Mouse (Mus musculus): Measurements from ENCODE around the gene Gm49711.
"Not testable (repeated sequence)": the region's sequence is repeated elsewhere in the genome, so short reads cannot be mapped to it uniquely, and the experiment has no call there.

Gm49711 gene

GRCm38 (mm10) chr16:92062832-92063231 is 4.7 kb downstream of the Gm49711 start:
- no peak for DNase-seq (ENCODE audit: low read depth, low spot score)

DNA sequence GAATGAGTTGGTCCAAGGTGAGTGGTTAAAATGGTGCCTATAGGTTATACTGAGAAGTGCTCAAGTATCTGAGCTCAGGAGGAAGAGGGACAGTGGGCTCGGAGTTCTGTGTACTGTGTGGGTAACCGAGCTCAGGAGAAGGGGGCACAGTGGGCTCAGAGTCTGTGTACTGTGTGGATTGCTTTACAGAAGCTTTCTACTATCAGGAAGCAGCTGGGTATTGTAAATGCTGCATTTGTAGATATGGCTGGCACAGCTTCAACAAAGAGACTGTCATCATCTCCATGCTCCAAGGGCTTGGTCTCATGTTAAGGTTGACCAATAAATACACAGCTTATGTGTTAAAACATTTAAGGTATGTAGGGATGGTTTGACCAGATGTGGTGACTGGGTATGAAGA is 6.7 kb downstream of the Gm49711 start:
- no peak for DNase-seq (ENCODE audit: low read depth, low spot score)

- DNase-seq (ENCODE audit: low read depth, low spot score), result no peak
Observed at GRCm38 (mm10) chr16:92070338-92070737, 12.2 kb downstream of the Gm49711 start.

GRCm38 (mm10) chr16:92076797-92077196 is 18.7 kb downstream of the Gm49711 start:
- DNase-seq (ENCODE audit: low read depth, low spot score), result no peak

DNA sequence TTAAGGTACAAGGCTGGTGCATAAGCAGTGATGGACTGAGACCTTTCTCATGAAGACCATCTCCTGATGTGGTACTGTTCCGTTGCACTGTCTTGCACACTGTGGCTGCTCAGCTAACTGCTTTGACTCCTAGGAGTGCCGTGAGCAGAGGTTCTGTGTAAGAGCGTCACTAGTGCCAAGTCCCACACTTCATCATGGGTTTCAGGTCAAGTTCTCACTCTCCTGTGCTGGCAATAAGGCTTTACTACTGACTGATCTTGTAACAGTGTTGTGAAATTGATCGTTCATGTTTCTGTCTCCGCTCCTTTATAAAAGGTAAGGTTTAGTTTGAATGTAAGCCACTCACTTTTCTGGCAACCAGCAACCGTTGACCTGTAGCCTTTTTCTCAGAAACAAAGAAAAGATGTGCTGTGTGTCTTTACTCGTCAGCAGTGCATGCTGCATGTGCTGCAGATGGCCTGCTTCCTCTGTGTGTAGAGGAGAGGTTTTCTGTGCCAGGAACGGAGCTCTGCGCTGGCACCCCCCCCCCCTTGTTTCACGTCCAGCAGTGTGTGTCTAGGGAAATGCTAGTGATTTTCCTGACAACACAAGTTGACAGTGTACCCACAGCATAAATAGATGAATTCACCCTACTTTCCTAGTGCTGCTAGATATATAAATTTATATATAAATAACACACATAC is 25.8 kb downstream of the Gm49711 start:
- no peak for DNase-seq (ENCODE audit: low read depth, low spot score)

DNA sequence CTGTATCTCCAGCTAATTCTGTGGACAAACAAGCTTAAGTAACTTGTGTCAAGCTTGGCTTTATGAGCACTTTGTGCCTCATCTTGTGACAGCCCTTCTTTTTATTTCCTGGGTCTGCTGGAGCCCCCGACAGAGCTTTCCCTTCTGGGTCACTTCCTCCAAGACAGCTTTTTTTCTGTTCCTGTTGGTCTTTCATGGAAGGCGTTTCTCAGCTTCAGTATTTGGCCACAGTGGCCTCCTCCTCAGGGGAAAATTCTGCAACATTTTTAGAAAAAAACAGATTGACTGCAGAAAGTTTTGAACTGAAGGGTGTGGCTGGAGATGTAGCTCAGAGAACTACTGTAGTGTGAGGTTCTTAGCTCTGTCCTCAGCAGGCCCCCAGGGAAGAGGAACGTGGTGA is 31.1 kb downstream of the Gm49711 start:
- DNase-seq (ENCODE audit: low read depth, low spot score), result no peak

DNA sequence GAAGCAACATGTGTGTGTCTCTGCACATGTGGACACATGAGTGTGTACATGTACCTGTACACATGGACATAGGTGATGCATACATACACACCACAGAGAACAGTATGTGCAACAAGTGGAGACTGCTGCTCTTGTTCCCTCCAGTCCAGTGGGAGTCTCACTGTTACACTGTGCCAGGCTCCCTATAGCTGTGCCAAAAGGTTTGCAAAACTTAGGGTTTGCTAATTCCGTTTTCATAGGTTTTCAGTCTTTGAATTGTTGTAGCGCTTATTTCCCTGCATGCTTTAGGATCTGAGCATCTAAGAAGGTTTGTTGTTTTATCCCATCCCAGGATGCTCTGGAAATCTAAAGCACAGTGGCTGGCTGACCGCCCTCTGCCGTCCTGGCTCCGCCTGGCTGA is 33.8 kb downstream of the Gm49711 start:
- DNase-seq (ENCODE audit: low read depth, low spot score), result no peak

DNA sequence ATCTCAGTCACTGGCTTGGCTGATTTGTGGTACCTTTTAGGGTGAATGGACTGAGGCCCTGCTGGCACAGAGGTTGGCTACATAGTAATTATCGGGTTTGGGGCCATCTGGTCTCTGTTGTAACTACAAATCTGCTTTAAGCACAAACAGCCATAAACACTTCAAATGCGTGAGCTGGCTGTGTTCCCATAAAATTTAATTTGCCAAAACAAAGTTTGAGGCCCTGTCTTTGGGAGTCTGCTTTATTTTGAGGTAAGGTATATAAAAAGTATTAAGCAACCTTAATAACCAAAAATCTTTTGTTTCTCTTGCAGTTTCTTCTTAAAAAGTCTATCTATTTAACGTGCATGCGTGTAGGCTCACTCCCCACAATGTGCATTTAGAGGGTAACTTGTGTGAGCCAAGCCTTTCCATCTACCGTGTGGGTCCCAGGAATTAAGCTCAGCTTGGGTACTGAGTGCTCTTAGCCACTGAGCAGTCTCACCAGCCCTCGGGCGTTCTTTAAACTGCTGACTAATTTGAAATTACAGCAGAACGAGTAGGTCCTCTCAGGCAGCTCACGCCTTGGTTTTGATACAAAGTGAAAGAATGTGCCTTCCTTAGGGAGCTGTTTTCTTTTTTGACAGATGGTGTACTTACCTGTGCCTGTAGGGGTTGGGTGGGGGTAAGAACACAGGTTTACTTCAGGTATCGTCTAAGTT is 40.4 kb downstream of the Gm49711 start:
- DNase-seq (ENCODE audit: low read depth, low spot score), result no peak

DNA sequence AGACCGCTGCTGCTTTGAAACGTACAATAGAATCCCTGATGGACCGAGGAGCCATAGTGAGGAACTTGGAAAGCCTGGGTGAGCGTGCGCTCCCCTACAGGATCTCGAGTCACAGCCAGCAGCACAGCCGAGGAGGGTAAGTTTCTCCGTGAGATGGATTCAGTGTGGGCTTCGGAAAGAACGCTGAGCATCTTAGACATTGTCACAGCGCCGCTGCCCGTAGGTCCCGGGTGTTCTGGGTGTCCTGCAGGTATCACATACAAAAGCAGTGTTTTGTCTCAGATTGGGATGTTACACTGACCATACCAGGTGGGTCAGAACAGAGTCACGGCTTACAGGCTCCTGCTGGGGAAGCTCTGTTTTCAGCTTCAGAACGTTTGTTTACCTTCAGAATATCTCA is 41.5 kb downstream of the Gm49711 start:
- DNase-seq (ENCODE audit: low read depth, low spot score), result no peak

DNA sequence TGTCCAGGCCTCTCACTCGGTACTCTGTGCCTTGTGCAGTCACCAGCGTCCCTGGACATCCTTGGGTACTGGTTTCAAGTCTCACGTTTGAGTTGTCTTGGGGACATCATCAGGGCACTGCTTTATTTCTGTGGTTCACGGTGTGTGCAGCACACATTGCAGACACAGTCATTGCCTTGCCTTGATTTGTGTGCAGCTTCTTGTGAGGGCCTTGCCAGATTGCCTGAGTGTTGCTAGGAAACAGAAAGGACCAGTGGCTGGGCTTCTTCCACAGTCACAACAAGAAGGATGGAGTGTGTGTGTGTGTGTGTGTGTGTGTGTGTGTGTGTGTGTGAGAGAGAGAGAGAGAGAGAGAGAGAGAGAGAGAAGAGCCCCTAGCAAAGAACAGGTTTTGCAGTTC is 42.0 kb downstream of the Gm49711 start:
- no peak for DNase-seq (ENCODE audit: low read depth, low spot score)

DNA sequence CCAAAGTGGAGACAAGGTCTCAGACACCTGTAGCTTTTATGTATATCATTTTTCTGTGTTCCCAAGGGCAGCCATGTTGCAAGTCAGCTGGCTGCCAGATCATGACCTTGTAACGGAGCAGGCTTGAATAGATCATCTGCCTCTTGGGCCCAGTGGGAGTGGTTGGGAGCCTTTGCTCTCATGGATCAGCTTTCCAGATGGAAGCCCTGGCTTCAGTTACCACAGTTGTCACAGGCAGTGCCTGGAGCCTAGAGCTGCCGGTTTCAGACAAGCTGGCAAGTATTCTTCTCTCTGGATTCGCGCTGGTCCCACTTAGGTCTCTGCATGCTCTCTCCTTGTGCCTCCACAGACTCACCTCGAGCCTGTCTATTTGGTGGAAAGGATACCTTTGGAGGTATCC is 44.0 kb downstream of the Gm49711 start:
- DNase-seq (ENCODE audit: low read depth, low spot score), result no peak

GRCm38 (mm10) chr16:92102931-92103330 is 44.8 kb downstream of the Gm49711 start:
- not testable (repeated sequence) for DNase-seq (ENCODE audit: low read depth, low spot score)

DNA sequence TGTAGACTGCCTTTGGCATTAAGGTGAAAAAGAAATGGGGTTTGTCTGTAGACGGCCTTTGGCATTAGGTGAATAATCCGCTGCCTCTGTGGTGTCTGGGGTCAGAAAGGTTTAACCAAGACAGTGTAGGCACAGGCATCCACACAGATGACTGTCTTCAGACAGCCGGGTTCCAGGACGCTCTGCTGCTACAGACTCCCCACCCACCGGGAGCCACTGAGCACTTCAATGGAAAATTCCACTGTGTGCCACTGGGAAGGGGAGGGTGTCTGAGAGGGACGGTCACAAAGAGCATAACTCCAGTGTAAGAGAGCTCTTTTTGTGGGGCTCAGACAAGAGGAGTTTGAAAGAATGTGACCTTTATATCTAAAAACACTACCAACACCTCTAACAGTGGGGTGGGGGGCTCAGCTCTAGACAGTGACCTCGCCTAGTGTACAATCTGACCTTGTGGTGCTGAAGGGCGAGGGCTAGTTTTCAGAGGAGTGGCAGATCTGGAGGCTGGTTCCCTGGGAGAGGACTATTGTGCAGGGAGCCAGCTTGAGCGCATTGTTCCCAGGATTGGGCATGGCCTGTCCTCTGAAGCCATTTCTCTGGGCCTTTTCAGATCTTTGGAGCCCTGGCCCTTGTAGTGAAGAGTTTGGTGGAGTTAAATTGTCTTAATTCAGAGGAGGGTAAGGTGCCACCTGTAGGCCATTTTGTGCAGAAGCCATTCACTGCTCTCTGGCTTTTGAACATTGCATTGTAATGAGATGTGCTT is 45.6 kb downstream of the Gm49711 start:
- DNase-seq (ENCODE audit: low read depth, low spot score), result no peak

DNA sequence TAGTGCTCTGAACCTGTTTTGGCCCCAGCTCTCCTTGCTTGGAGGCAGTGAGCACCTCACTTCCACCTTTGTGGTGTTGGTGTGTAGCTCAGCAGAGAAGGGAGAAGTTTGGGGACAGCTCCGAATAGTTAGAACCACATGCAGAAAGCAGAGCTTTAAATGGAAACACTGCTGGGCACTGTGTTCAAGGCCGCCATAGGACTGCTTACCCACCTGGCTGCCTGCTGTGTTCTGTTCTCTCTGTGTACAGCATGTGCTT is 46.1 kb downstream of the Gm49711 start:
- DNase-seq (ENCODE audit: low read depth, low spot score), result no peak

DNA sequence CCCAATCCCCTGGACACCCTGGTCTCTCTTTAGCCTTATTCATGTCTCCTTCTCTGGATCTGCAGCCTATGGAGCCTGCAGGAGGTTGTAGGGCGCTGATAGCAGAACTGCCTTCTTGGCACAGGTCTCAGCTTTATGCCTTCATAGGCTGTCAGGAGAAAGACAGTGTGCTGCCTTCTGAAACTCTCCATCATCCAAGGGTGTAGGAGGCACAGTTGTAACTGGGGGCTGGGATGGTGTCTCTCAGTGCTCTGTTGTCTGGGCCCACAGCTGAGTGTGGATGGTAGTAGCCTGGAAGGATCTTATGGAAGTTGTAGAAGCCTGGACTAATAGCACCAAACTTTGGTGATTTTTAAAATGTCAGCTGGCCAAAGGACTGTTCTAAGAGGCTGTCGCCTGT is 46.8 kb downstream of the Gm49711 start:
- no peak for DNase-seq (ENCODE audit: low read depth, low spot score)

GRCm38 (mm10) chr16:92105631-92106030 is 47.5 kb downstream of the Gm49711 start:
- DNase-seq (ENCODE audit: low read depth, low spot score), result no peak

DNA sequence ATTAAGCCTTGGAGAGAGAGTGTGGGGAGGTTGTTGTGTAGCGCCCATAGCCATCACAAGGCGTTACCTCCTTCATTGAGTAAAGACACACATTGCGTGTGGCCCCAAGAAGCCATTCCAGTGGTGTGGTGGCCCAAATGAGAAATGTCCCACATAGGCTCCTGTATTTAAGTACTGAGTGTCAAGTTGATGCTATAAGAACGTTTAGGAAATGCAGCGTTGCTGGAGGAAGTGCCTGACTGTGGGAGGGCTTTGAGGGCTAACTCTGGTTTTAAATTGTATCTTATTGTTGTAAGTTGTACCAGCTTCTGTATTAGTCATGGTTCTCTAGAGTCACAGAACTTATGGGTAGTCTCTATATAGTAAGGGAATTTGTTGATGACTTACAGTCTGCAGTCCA is 49.2 kb downstream of the Gm49711 start:
- no peak for DNase-seq (ENCODE audit: low read depth, low spot score)

DNA sequence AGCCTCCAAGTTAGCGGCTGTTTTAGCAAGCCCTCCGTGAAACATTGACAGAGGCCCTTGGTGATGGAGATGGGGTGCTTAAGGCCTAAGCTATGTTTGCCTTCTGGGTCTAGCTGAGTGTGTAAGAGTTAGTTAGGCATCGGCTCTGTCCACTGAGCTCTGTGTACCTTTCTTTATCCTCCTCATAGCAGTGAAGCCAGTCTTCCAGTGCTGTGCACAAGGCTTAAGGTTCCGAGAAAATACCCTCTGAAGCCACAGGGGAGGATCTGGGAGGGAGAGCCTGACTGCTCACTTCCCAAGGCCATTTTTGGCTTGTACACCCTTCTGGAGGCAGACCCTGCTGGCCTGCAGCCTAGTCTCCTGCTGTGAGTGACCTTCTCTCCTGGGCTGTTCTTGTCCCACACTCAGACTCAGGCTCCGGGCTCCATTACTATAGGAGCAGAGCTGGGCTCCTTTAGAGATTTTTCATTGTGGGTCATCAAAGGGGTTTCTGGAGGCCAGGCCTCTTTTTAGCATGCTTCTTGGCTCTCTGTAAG is 56.7 kb downstream of the Gm49711 start:
- no peak for DNase-seq (ENCODE audit: low read depth, low spot score)

- DNase-seq (ENCODE audit: low read depth, low spot score), result no peak
Observed at GRCm38 (mm10) chr16:92115611-92116421, 57.7 kb downstream of the Gm49711 start.

GRCm38 (mm10) chr16:92117337-92118209 is 59.5 kb downstream of the Gm49711 start:
- DNase-seq (ENCODE audit: low read depth, low spot score), result peak; percentile 16

DNA sequence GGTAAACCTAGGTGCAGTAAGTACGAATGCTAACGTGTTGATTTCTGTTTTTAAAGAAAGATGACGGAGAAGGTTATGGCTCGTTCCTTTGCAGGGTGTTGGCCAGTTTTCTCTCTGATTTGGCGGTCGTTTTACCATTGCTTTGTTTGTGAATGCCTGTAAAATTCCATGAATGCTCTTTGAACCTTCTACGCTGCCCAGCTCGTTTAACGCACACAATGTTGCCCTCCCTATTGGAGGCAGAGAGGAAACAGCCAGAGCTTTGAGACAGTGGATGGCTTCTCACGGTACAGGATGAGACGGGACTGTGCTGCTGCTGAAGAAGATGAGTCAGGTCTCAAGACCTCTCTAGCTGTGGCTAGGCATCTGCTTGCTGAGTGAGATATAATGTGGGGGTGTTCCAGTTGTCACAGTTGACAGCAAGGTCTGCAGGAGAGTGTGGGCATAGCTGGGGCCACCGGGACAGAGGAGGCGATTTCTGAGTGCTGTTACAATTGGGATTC is 60.9 kb downstream of the Gm49711 start:
- no peak for DNase-seq (ENCODE audit: low read depth, low spot score)
